Mouse (Mus musculus) spleen, adult 2 months (tissue): ENCODE measurements at regions not wholly inside any gene's neighbourhood (a gene's known extent, or its start where the extent isn't known, plus 50 kb on each side); places are given as distances from the start of the nearest gene placed in this dataset.

Experiments
- CTCF ChIP-seq: fragments of 200-500 bp; IDR thresholded peaks from 2 replicates; pipeline ENCODE4 v1.5.1; 2011; ENCODE audit warnings: mild to moderate bottlenecking, inconsistent platforms; ENCODE audit not compliant: insufficient read depth, insufficient read length, insufficient replicate concordance; ENCODE audit errors: extremely low read depth
- POLR2A ChIP-seq: fragments of 200-500 bp; IDR thresholded peaks from 2 replicates; pipeline ENCODE4 v1.6.1; 2011; ENCODE audit warnings: low read depth, low read length, inconsistent platforms

DNA sequence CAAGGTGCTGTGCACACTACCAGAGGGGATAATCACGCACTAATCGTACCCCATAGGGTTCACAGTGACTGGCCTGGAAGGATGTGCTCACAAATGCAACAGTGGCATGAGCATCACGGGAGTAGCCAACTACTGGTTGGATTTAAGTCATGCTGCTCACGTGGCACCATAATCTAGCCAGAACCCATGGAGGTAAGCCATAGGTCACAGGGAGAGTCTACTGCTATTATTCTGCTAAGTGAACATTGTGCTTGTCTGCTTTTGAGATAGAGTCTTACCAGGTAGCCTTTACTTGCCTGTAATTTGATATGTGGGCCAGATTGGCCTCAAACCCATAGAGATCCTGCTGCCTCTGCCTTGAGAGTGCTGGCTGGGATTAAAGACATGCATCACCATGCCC lies 77.0 kb downstream of the Cyp26a1 start:
- no peak for TF ChIP-seq POLR2A
- TF ChIP-seq CTCF, result no peak
